Mouse (Mus musculus) forebrain, embryonic 10.5 days (tissue): ENCODE measurements around the gene Pus7. TPM values are rescaled to one million over a fixed set of nuclear protein-coding genes. Genes with fewer than 3 reads are reported as not detected.

ENCODE experiments used
- DNase-seq: peaks from one replicate; pipeline ENCODE4 v3.0.0-alpha.2; 2017; ENCODE audit warnings: low spot score; ENCODE audit errors: extremely low spot score
- H3K27ac ChIP-seq: fragments of 300-500 bp; sonication (generic); 2 replicates; pipeline ENCODE4 v1.5.1; 2016; ENCODE audit warnings: mild to moderate bottlenecking
- H3K27me3 ChIP-seq: fragments of 300-500 bp; sonication (generic); 2 replicates; pipeline ENCODE4 v1.6.1; 2016; ENCODE audit warnings: mild to moderate bottlenecking; ENCODE audit not compliant: poor library complexity, severe bottlenecking
- H3K36me3 ChIP-seq: fragments of 300-500 bp; sonication (generic); replicated peaks from 2 replicates; pipeline ENCODE4 v1.6.1; 2016; ENCODE audit warnings: mild to moderate bottlenecking, moderate library complexity
- H3K4me1 ChIP-seq: fragments of 300-500 bp; sonication (generic); 2 replicates; pipeline ENCODE4 v1.6.1; 2016
- H3K4me3 ChIP-seq: fragments of 300-500 bp; sonication (generic); 2 replicates; pipeline ENCODE4 v1.5.1; 2016; ENCODE audit warnings: mild to moderate bottlenecking, moderate library complexity
- H3K9me3 ChIP-seq: fragments of 300-500 bp; sonication (generic); 2 replicates; pipeline ENCODE4 v1.6.1; 2016; ENCODE audit warnings: mild to moderate bottlenecking, moderate library complexity
- WGBS: fragments of 180-500 bp; shearing (Covaris S2); methylation state at CpG from one replicate; pipeline ENCODE4 v1.1.7; 2016; 5-methylcytosine and 5-hydroxymethylcytosine counted together
- polyA plus RNA-seq: library from polyadenylated mRNA; unstranded; fragments of >200 nt; fragmentation: Nextera tagmentation; extraction: Ambion mirVana; gene quantifications from 2 replicates; pipeline ENCODE4 v1.2.1, GENCODE M21; 2016

Gene Pus7
- polyA plus RNA-seq, 1 experiment from 2014 or later, result 43.7 TPM

GRCm38 (mm10) chr5:23782051-23782810 lies 1.3 kb downstream of the Pus7 start:
- no peaks in the 10 kb centered on the region for H3K27me3 ChIP-seq
- H3K27ac ChIP-seq, result no peak overlapping the region
- WGBS, result 45% methylated on average over 8 of the region's 8 CpGs

GRCm38 (mm10) chr5:23781172-23781571 lies 2.3 kb downstream of the Pus7 start:
- H3K27ac ChIP-seq, result no peak overlapping the region
- peaks cover 21% of the 10 kb centered on the region for H3K36me3 ChIP-seq
- peaks cover 27% of the 10 kb centered on the region for H3K4me1 ChIP-seq
- peak overlapping the region; percentile 16 for H3K4me3 ChIP-seq
- H3K9me3 ChIP-seq, result no peaks in the 10 kb centered on the region
- no peak for DNase-seq
- WGBS, result 84% methylated on average over 4 of the region's 4 CpGs
- H3K27me3 ChIP-seq, result no peaks in the 10 kb centered on the region

More at GRCm38 (mm10) chr5:23782051-23782810, 1.3 kb downstream of the Pus7 start:
- H3K4me3 ChIP-seq, result peak overlapping the region; percentile 87
- H3K4me1 ChIP-seq, result peaks cover 29% of the 10 kb centered on the region
- no peak for DNase-seq
- no peaks in the 10 kb centered on the region for H3K9me3 ChIP-seq
- H3K36me3 ChIP-seq, result peaks cover 11% of the 10 kb centered on the region

- no peak overlapping the region for H3K4me3 ChIP-seq
- 86% methylated on average over 4 of the region's 4 CpGs for WGBS
- H3K36me3 ChIP-seq, result peaks cover 27% of the 10 kb centered on the region
- peaks cover 27% of the 10 kb centered on the region for H3K4me1 ChIP-seq
- H3K27me3 ChIP-seq, result no peaks in the 10 kb centered on the region
- H3K9me3 ChIP-seq, result no peaks in the 10 kb centered on the region
- no peak overlapping the region for H3K27ac ChIP-seq
- DNase-seq, result no peak
Measured at GRCm38 (mm10) chr5:23780516-23780915, 3.0 kb downstream of the Pus7 start.

GRCm38 (mm10) chr5:23774186-23774585 lies 9.3 kb downstream of the Pus7 start:
- H3K4me3 ChIP-seq, result no peak overlapping the region
- 91% methylated on average over 6 of the region's 6 CpGs for WGBS
- no peaks in the 10 kb centered on the region for H3K4me1 ChIP-seq
- no peak overlapping the region for H3K27ac ChIP-seq
- no peaks in the 10 kb centered on the region for H3K27me3 ChIP-seq
- H3K36me3 ChIP-seq, result peaks cover 72% of the 10 kb centered on the region
- H3K9me3 ChIP-seq, result no peaks in the 10 kb centered on the region
- no peak for DNase-seq

GRCm38 (mm10) chr5:23771105-23771504 lies 12.4 kb downstream of the Pus7 start:
- Histone ChIP-seq H3K4me3 (no peak overlapping the region), H3K27ac (no peak overlapping the region), H3K9me3 (no peaks in the 10 kb centered on the region), H3K36me3 (peaks cover 78% of the 10 kb centered on the region), H3K27me3 (no peaks in the 10 kb centered on the region), H3K4me1 (no peaks in the 10 kb centered on the region)
- WGBS, result 80% methylated on average over 8 of the region's 8 CpGs
- DNase-seq, result no peak

GRCm38 (mm10) chr5:23764557-23764956 lies 19.0 kb downstream of the Pus7 start:
- no peak overlapping the region for H3K27ac ChIP-seq
- H3K9me3 ChIP-seq, result no peaks in the 10 kb centered on the region
- no peak overlapping the region for H3K4me3 ChIP-seq
- 96% methylated on average over 5 of the region's 5 CpGs for WGBS
- peaks cover 87% of the 10 kb centered on the region for H3K36me3 ChIP-seq
- no peak for DNase-seq
- no peaks in the 10 kb centered on the region for H3K4me1 ChIP-seq
- H3K27me3 ChIP-seq, result no peaks in the 10 kb centered on the region

- 96% methylated on average over 6 of the region's 6 CpGs for WGBS
- H3K4me1 ChIP-seq, result no peaks in the 10 kb centered on the region
- no peak overlapping the region for H3K27ac ChIP-seq
- H3K9me3 ChIP-seq, result no peaks in the 10 kb centered on the region
- no peaks in the 10 kb centered on the region for H3K27me3 ChIP-seq
- DNase-seq, result no peak
- H3K36me3 ChIP-seq, result peaks cover 92% of the 10 kb centered on the region
- H3K4me3 ChIP-seq, result no peak overlapping the region
Measured at GRCm38 (mm10) chr5:23762531-23762930, 21.0 kb downstream of the Pus7 start.

- no peaks in the 10 kb centered on the region for H3K9me3 ChIP-seq
- H3K4me1 ChIP-seq, result no peaks in the 10 kb centered on the region
- H3K27ac ChIP-seq, result no peak overlapping the region
- no peaks in the 10 kb centered on the region for H3K27me3 ChIP-seq
- WGBS, result 73% methylated on average over 2 of the region's 2 CpGs
- H3K36me3 ChIP-seq, result peaks cover 95% of the 10 kb centered on the region
- H3K4me3 ChIP-seq, result no peak overlapping the region
- no peak for DNase-seq
Measured at GRCm38 (mm10) chr5:23758633-23759032, 24.9 kb downstream of the Pus7 start.

- DNase-seq, result no peak
- Histone ChIP-seq H3K27me3 (no peaks in the 10 kb centered on the region), H3K9me3 (no peaks in the 10 kb centered on the region), H3K27ac (no peak overlapping the region), H3K4me1 (no peaks in the 10 kb centered on the region), H3K36me3 (peaks cover 88% of the 10 kb centered on the region), H3K4me3 (no peak overlapping the region)
- WGBS, result 97% methylated on average over 4 of the region's 4 CpGs
Measured at GRCm38 (mm10) chr5:23756368-23756767, 27.1 kb downstream of the Pus7 start.

- Histone ChIP-seq H3K4me1 (no peaks in the 10 kb centered on the region), H3K9me3 (no peaks in the 10 kb centered on the region), H3K27ac (no peak overlapping the region), H3K27me3 (no peaks in the 10 kb centered on the region), H3K4me3 (no peak overlapping the region), H3K36me3 (peaks cover 90% of the 10 kb centered on the region)
- no peak for DNase-seq
- WGBS, result 97% methylated on average over 9 of the region's 9 CpGs
Measured at GRCm38 (mm10) chr5:23755591-23755990, 27.9 kb downstream of the Pus7 start.

- no peaks in the 10 kb centered on the region for H3K27me3 ChIP-seq
- no peaks in the 10 kb centered on the region for H3K9me3 ChIP-seq
- DNase-seq, result no peak
- 72% methylated on average over 2 of the region's 2 CpGs for WGBS
- no peak overlapping the region for H3K4me3 ChIP-seq
- no peaks in the 10 kb centered on the region for H3K4me1 ChIP-seq
- H3K27ac ChIP-seq, result no peak overlapping the region
- peaks cover 84% of the 10 kb centered on the region for H3K36me3 ChIP-seq
Measured at GRCm38 (mm10) chr5:23749882-23750281, 33.6 kb downstream of the Pus7 start.

GRCm38 (mm10) chr5:23743261-23743660 lies 40.2 kb downstream of the Pus7 start:
- Histone ChIP-seq H3K27ac (no peak overlapping the region), H3K36me3 (peaks cover 91% of the 10 kb centered on the region), H3K4me3 (no peak overlapping the region), H3K27me3 (no peaks in the 10 kb centered on the region), H3K9me3 (no peaks in the 10 kb centered on the region), H3K4me1 (no peaks in the 10 kb centered on the region)
- WGBS, result 97% methylated on average over 12 of the region's 12 CpGs
- no peak for DNase-seq

- H3K4me3 ChIP-seq, result no peak overlapping the region
- H3K9me3 ChIP-seq, result no peaks in the 10 kb centered on the region
- WGBS, result 83% methylated on average over 4 of the region's 4 CpGs
- peaks cover 30% of the 10 kb centered on the region for H3K36me3 ChIP-seq
- no peaks in the 10 kb centered on the region for H3K4me1 ChIP-seq
- H3K27ac ChIP-seq, result no peak overlapping the region
- DNase-seq, result no peak
- no peaks in the 10 kb centered on the region for H3K27me3 ChIP-seq
Measured at GRCm38 (mm10) chr5:23737111-23737510, 46.4 kb downstream of the Pus7 start.
